Mouse (Mus musculus) urinary bladder, postnatal 14 days (tissue): ENCODE results near the gene Hspb6.

Experiments used
- DNase-seq: peaks from one replicate; pipeline ENCODE4 v3.0.0; 2021; ENCODE audit warnings: low spot score

The Hspb6 gene

GRCm38 (mm10) chr7:30552102-30553020 lies at the start of gene Hspb6, which contains the start of gene Proser3:
Hspb6 (plus strand) TSS chr7:30552178.
Proser3 (minus strand) TSS chr7:30552299.
- peak; percentile 98 for DNase-seq

- no peak for DNase-seq
Observed at GRCm38 (mm10) chr7:30508061-30508460, 43.9 kb upstream of the Hspb6 start.

GRCm38 (mm10) chr7:30515003-30515760 lies 36.8 kb upstream of the Hspb6 start:
- DNase-seq, result no peak

GRCm38 (mm10) chr7:30518325-30518724 lies 33.7 kb upstream of the Hspb6 start:
- DNase-seq, result no peak

- DNase-seq, result no peak
Observed at GRCm38 (mm10) chr7:30520396-30520795, 31.6 kb upstream of the Hspb6 start.

GRCm38 (mm10) chr7:30520856-30521255 lies 31.1 kb upstream of the Hspb6 start:
- no peak for DNase-seq

GRCm38 (mm10) chr7:30522871-30523270 lies 29.1 kb upstream of the Hspb6 start:
- DNase-seq, result no peak

- no peak for DNase-seq
Observed at GRCm38 (mm10) chr7:30524487-30524886, 27.5 kb upstream of the Hspb6 start.

GRCm38 (mm10) chr7:30525954-30526353 lies 26.0 kb upstream of the Hspb6 start:
- no peak for DNase-seq

- no peak for DNase-seq
Observed at GRCm38 (mm10) chr7:30526399-30526798, 25.6 kb upstream of the Hspb6 start.

- DNase-seq, result no peak
Observed at GRCm38 (mm10) chr7:30526981-30527380, 25.0 kb upstream of the Hspb6 start.

- no peak for DNase-seq
Observed at GRCm38 (mm10) chr7:30531291-30531815, 20.6 kb upstream of the Hspb6 start.

GRCm38 (mm10) chr7:30532931-30533330 lies 19.0 kb upstream of the Hspb6 start:
- DNase-seq, result no peak

GRCm38 (mm10) chr7:30533941-30534632 lies 17.9 kb upstream of the Hspb6 start:
- DNase-seq, result no peak

- peak; percentile 95 for DNase-seq
Observed at GRCm38 (mm10) chr7:30534633-30535577, 17.1 kb upstream of the Hspb6 start, which contains the start of gene Arhgap33. Arhgap33 (minus strand) TSS chr7:30535060.

GRCm38 (mm10) chr7:30540572-30540971 lies 11.4 kb upstream of the Hspb6 start:
- DNase-seq, result no peak

- no peak for DNase-seq
Observed at GRCm38 (mm10) chr7:30544327-30544726, 7.7 kb upstream of the Hspb6 start.

- no peak for DNase-seq
Observed at GRCm38 (mm10) chr7:30549880-30550279, 2.1 kb upstream of the Hspb6 start.

GRCm38 (mm10) chr7:30550603-30551002 lies 1.4 kb upstream of the Hspb6 start:
- no peak for DNase-seq

- DNase-seq, result peak; percentile 57
Observed at GRCm38 (mm10) chr7:30551445-30552101, 405 bp upstream of the Hspb6 start.
